Mouse (Mus musculus): ENCODE measurements around the gene Spata31d1a. TPM values are rescaled to one million over a fixed set of nuclear protein-coding genes. Genes with fewer than 3 reads are reported as not detected.
A peak's percentile ranks its signal among the peaks of the same experiment; 100 is the strongest.
"Not testable (repeated sequence)": the region's sequence is repeated elsewhere in the genome, so short reads cannot be mapped to it uniquely, and the experiment has no call there.

The Spata31d1a gene
- total RNA-seq, 1 experiment: 2.2 TPM

GRCm38 (mm10) chr13:59738455-59738854, 28.3 kb upstream of the Spata31d1a start:
- TF ChIP-seq CHD2 (IDR thresholded peaks at IDR 0.05; ENCODE audit: low read depth, low read length) (no peak), MAFK (IDR thresholded peaks at IDR 0.05; ENCODE audit: insufficient read depth, low read depth, low read length) (no peak), ZNF384 (IDR thresholded peaks at IDR 0.05; ENCODE audit: low read depth, low read length) (no peak), ZC3H11A (IDR thresholded peaks at IDR 0.05; ENCODE audit: borderline replicate concordance, low read depth, low read length) (no peak), HCFC1 (IDR thresholded peaks at IDR 0.05; ENCODE audit: borderline replicate concordance, insufficient read depth, low read length) (no peak)
- Histone ChIP-seq H3K4me3 (ENCODE audit: insufficient read depth in 1 of 2, low read depth in 1 of 2, low read length in 2 of 2, poor library complexity in 1 of 2, severe bottlenecking in 1 of 2) (no peak overlapping the region), H3K9me3 (ENCODE audit: control insufficient read depth, insufficient read depth, low read depth, low read length) (no peaks in the 10 kb centered on the region), H3K27ac (ENCODE audit: insufficient read depth, low read depth, low read length, poor library complexity, severe bottlenecking) (no peak overlapping the region), H3K36me3 (ENCODE audit: control insufficient read depth, insufficient read depth, low read length, poor library complexity, severe bottlenecking) (no peaks in the 10 kb centered on the region), H3K4me1 (ENCODE audit: control insufficient read depth in 2 of 2, insufficient read depth in 2 of 2, low read length in 2 of 2, poor library complexity in 1 of 2) (peaks cover 4 to 13% of the 10 kb centered on the region in 2 experiments; a peak in 3 of 4 replicates), H3K9ac (ENCODE audit: insufficient read depth, low read depth, low read length, poor library complexity, severe bottlenecking) (no peak overlapping the region)
- no peak for DNase-seq (ENCODE audit: low read depth, low spot score)
- in situ Hi-C loops (cut with MboI; ENCODE audit: low sequenced_read_pairs in 2 of 2, unreplicated experiment in 2 of 2): no loop called here

GRCm38 (mm10) chr13:59735190-59735589, 25.1 kb upstream of the Spata31d1a start:
- H3K4me1 ChIP-seq (ENCODE audit: control insufficient read depth in 2 of 2, insufficient read depth in 2 of 2, low read length in 2 of 2, poor library complexity in 1 of 2): peaks cover 4 to 17% of the 10 kb centered on the region in 2 experiments; a peak in 3 of 4 replicates
- DNase-seq (ENCODE audit: low read depth, low spot score): no peak
- H3K36me3 ChIP-seq (ENCODE audit: control insufficient read depth, insufficient read depth, low read length, poor library complexity, severe bottlenecking): no peaks in the 10 kb centered on the region
- H3K9ac ChIP-seq (ENCODE audit: insufficient read depth, low read depth, low read length, poor library complexity, severe bottlenecking): no peak overlapping the region
- H3K9me3 ChIP-seq (ENCODE audit: control insufficient read depth, insufficient read depth, low read depth, low read length): no peaks in the 10 kb centered on the region
- H3K27ac ChIP-seq (ENCODE audit: insufficient read depth, low read depth, low read length, poor library complexity, severe bottlenecking): no peak overlapping the region
- TF ChIP-seq CHD2 (IDR thresholded peaks at IDR 0.05; ENCODE audit: low read depth, low read length): no peak
- TF ChIP-seq ZNF384 (IDR thresholded peaks at IDR 0.05; ENCODE audit: low read depth, low read length): no peak
- no peak for TF ChIP-seq MAFK (IDR thresholded peaks at IDR 0.05; ENCODE audit: insufficient read depth, low read depth, low read length)
- no peak for TF ChIP-seq HCFC1 (IDR thresholded peaks at IDR 0.05; ENCODE audit: borderline replicate concordance, insufficient read depth, low read length)
- TF ChIP-seq ZC3H11A (IDR thresholded peaks at IDR 0.05; ENCODE audit: borderline replicate concordance, low read depth, low read length): no peak
- no peak overlapping the region for H3K4me3 ChIP-seq (ENCODE audit: insufficient read depth in 1 of 2, low read depth in 1 of 2, low read length in 2 of 2, poor library complexity in 1 of 2, severe bottlenecking in 1 of 2)
- in situ Hi-C loops (cut with MboI; ENCODE audit: low sequenced_read_pairs in 2 of 2, unreplicated experiment in 2 of 2): no loop called here

DNA sequence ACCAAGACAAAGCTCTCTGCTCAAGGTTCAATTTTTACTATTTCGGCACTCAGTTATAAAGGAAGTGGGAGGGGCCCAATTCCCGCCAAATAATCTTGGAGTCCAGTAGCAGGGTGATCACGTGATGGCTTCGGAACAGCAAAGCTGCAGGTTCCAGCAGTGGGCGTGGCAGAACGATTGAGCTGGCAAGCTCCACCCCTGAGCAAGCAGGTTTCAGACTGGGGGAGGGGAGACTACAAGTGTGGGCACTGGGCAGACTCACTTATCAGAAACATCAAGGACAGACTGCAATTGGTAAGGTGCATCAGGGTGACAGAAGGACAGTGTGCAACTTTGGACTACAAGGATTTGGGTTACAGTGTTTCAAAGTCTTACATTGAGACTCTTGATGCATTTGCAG, 24.2 kb upstream of the Spata31d1a start:
- H3K27ac ChIP-seq (ENCODE audit: insufficient read depth, low read depth, low read length, poor library complexity, severe bottlenecking); H3K36me3 ChIP-seq (ENCODE audit: control insufficient read depth, insufficient read depth, low read length, poor library complexity, severe bottlenecking); DNase-seq (ENCODE audit: low read depth, low spot score); in situ Hi-C loops (cut with MboI; ENCODE audit: low sequenced_read_pairs in 2 of 2, unreplicated experiment in 2 of 2); H3K9me3 ChIP-seq (ENCODE audit: control insufficient read depth, insufficient read depth, low read depth, low read length): not testable (repeated sequence)
- peak overlapping the region in 1 of 2 experiments; percentile 47; a peak in 1 of 4 replicates for H3K4me3 ChIP-seq (ENCODE audit: insufficient read depth in 1 of 2, low read depth in 1 of 2, low read length in 2 of 2, poor library complexity in 1 of 2, severe bottlenecking in 1 of 2)
- peak overlapping the region; percentile 22; the same call in 1 of the 2 replicates for H3K9ac ChIP-seq (ENCODE audit: insufficient read depth, low read depth, low read length, poor library complexity, severe bottlenecking)
- peaks cover 4 to 17% of the 10 kb centered on the region in 2 experiments; a peak in 3 of 4 replicates for H3K4me1 ChIP-seq (ENCODE audit: control insufficient read depth in 2 of 2, insufficient read depth in 2 of 2, low read length in 2 of 2, poor library complexity in 1 of 2)

GRCm38 (mm10) chr13:59733936-59734335, 23.8 kb upstream of the Spata31d1a start:
- H3K9ac ChIP-seq (ENCODE audit: insufficient read depth, low read depth, low read length, poor library complexity, severe bottlenecking): no peak overlapping the region
- no peak overlapping the region for H3K4me3 ChIP-seq (ENCODE audit: insufficient read depth in 1 of 2, low read depth in 1 of 2, low read length in 2 of 2, poor library complexity in 1 of 2, severe bottlenecking in 1 of 2)
- H3K36me3 ChIP-seq (ENCODE audit: control insufficient read depth, insufficient read depth, low read length, poor library complexity, severe bottlenecking): no peaks in the 10 kb centered on the region
- H3K4me1 ChIP-seq (ENCODE audit: control insufficient read depth in 2 of 2, insufficient read depth in 2 of 2, low read length in 2 of 2, poor library complexity in 1 of 2): peaks cover 4 to 17% of the 10 kb centered on the region in 2 experiments; a peak in 3 of 4 replicates
- no peaks in the 10 kb centered on the region for H3K9me3 ChIP-seq (ENCODE audit: control insufficient read depth, insufficient read depth, low read depth, low read length)
- in situ Hi-C loops (cut with MboI; ENCODE audit: low sequenced_read_pairs in 2 of 2, unreplicated experiment in 2 of 2): no loop called here
- TF ChIP-seq ZNF384 (IDR thresholded peaks at IDR 0.05; ENCODE audit: low read depth, low read length) (no peak), HCFC1 (IDR thresholded peaks at IDR 0.05; ENCODE audit: borderline replicate concordance, insufficient read depth, low read length) (no peak), MAFK (IDR thresholded peaks at IDR 0.05; ENCODE audit: insufficient read depth, low read depth, low read length) (no peak), ZC3H11A (IDR thresholded peaks at IDR 0.05; ENCODE audit: borderline replicate concordance, low read depth, low read length) (no peak), CHD2 (IDR thresholded peaks at IDR 0.05; ENCODE audit: low read depth, low read length) (no peak)
- H3K27ac ChIP-seq (ENCODE audit: insufficient read depth, low read depth, low read length, poor library complexity, severe bottlenecking): no peak overlapping the region
- DNase-seq (ENCODE audit: low read depth, low spot score): no peak

DNA sequence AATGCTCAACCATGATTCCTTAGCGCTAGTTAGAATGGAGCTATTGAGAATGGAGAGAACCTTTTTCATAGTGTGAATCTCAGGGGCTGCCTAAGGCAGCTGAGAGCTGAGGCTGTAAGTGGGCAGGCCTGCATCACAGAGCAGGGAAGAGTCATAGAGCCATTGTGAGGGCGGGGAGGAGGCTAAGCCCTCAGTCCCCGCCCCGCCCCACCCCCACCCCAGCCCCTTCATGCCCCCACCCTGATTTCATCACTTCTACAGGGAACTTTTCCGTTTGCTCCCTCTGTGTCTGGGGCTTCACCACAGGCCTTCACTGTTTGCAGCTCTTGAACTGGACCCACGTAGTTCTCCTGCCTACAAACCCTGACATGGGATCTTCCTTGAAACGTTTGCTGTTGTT, 21.5 kb upstream of the Spata31d1a start, which contains the start of gene Spata31d1d:
Gene Spata31d1d, minus strand, starts transcription at position 101 of the 400 bp plus-strand sequence.
- no peak for TF ChIP-seq ZNF384 (IDR thresholded peaks at IDR 0.05; ENCODE audit: low read depth, low read length)
- TF ChIP-seq ZC3H11A (IDR thresholded peaks at IDR 0.05; ENCODE audit: borderline replicate concordance, low read depth, low read length): no peak
- TF ChIP-seq CHD2 (IDR thresholded peaks at IDR 0.05; ENCODE audit: low read depth, low read length): no peak
- TF ChIP-seq HCFC1 (IDR thresholded peaks at IDR 0.05; ENCODE audit: borderline replicate concordance, insufficient read depth, low read length): no peak
- no peak for TF ChIP-seq MAFK (IDR thresholded peaks at IDR 0.05; ENCODE audit: insufficient read depth, low read depth, low read length)
- in situ Hi-C loops (cut with MboI; ENCODE audit: low sequenced_read_pairs in 2 of 2, unreplicated experiment in 2 of 2): no loop called here
- peaks cover 8 to 20% of the 10 kb centered on the region in 2 experiments; a peak in 3 of 4 replicates for H3K4me1 ChIP-seq (ENCODE audit: control insufficient read depth in 2 of 2, insufficient read depth in 2 of 2, low read length in 2 of 2, poor library complexity in 1 of 2)

More for the DNA sequence above, 21.5 kb upstream of the Spata31d1a start, which contains the start of gene Spata31d1d:
- no peaks in the 10 kb centered on the region for H3K9me3 ChIP-seq (ENCODE audit: control insufficient read depth, insufficient read depth, low read depth, low read length)
- H3K36me3 ChIP-seq (ENCODE audit: control insufficient read depth, insufficient read depth, low read length, poor library complexity, severe bottlenecking): no peaks in the 10 kb centered on the region
- no peak within 1 kb of the TSS for H3K27ac ChIP-seq (ENCODE audit: insufficient read depth, low read depth, low read length, poor library complexity, severe bottlenecking)
- no peak within 1 kb of the TSS for H3K4me3 ChIP-seq (ENCODE audit: insufficient read depth in 1 of 2, low read depth in 1 of 2, low read length in 2 of 2, poor library complexity in 1 of 2, severe bottlenecking in 1 of 2)
- no peak for DNase-seq (ENCODE audit: low read depth, low spot score)
- H3K9ac ChIP-seq (ENCODE audit: insufficient read depth, low read depth, low read length, poor library complexity, severe bottlenecking): no peak within 1 kb of the TSS

Data from ES-E14 (cell line).